Mouse (Mus musculus) small intestine, adult 2 months (tissue): ENCODE measurements around the gene Gsx1.
A peak's percentile ranks its signal among the peaks of the same experiment; 100 is the strongest.

Experiments used
- CTCF ChIP-seq: fragments of 200-500 bp; IDR thresholded peaks from 2 replicates; pipeline ENCODE4 v1.5.1; 2012; ENCODE audit warnings: low read depth, mild to moderate bottlenecking, control low read depth, inconsistent platforms, low read length, moderate library complexity, mixed read lengths; ENCODE audit not compliant: insufficient replicate concordance, insufficient read length; ENCODE audit errors: extremely low read depth
- POLR2A ChIP-seq: fragments of 200-500 bp; IDR thresholded peaks from 2 replicates; pipeline ENCODE4 v1.6.1; 2012; ENCODE audit warnings: low read depth, mild to moderate bottlenecking, control low read depth, inconsistent platforms, low read length, moderate library complexity

- no peak for TF ChIP-seq CTCF
- TF ChIP-seq POLR2A: peak; percentile 39; the same call in 1 of the 2 replicates
These were observed 47.2 kb downstream of the Gsx1 start for GRCm38 (mm10) chr5:147235406-147236309.
